Mouse (Mus musculus) heart, embryonic 10.5 days (tissue): Measurements from ENCODE around the gene Tmem150b. TPM values are rescaled to one million over a fixed set of nuclear protein-coding genes. Genes with fewer than 3 reads are reported as not detected.

Experiments used
- polyA plus RNA-seq: library from polyadenylated mRNA; unstranded; fragments of >200 nt; fragmentation: Nextera tagmentation; extraction: Ambion mirVana; gene quantifications from 2 replicates; pipeline ENCODE4 v1.2.1, GENCODE M21; 2016

Tmem150b gene
- polyA plus RNA-seq, 1 experiment from 2014 or later = not detected

Other genes with a start within 250 kb of the Tmem150b start
- 30.9 and 46.0 TPM in 2 replicates for gene Ppp1r12c, start 223.6 kb downstream of the Tmem150b start, polyA plus RNA-seq
- gene Tnnt1, start 208.9 kb downstream of the Tmem150b start, polyA plus RNA-seq = 97.0 and 167 TPM in 2 replicates
- gene Tnni3, start 201.0 kb downstream of the Tmem150b start, polyA plus RNA-seq = 960 and 1,463 TPM in 2 replicates
- 0.63 and 0.65 TPM in 2 replicates for gene Dnaaf3, start 192.8 kb downstream of the Tmem150b start, polyA plus RNA-seq
- 1.0 and 2.8 TPM in 2 replicates for gene Syt5, start 177.7 kb downstream of the Tmem150b start, polyA plus RNA-seq
- not detected in 2 replicates for gene Ptprh, start 121.2 kb downstream of the Tmem150b start, polyA plus RNA-seq
- gene Tmem86b, start 93.8 kb downstream of the Tmem150b start, polyA plus RNA-seq = 2.8 and 4.4 TPM in 2 replicates
- gene Ppp6r1, start 66.2 kb downstream of the Tmem150b start, polyA plus RNA-seq = 8.7 and 16.0 TPM in 2 replicates
- 105 and 118 TPM in 2 replicates for gene Hspbp1, start 40.2 kb downstream of the Tmem150b start, polyA plus RNA-seq
- gene Brsk1, start 34.6 kb downstream of the Tmem150b start, polyA plus RNA-seq = 0.89 and 1.0 TPM in 2 replicates
- 76.1 and 77.6 TPM in 2 replicates for gene Kmt5c, start 14.9 kb upstream of the Tmem150b start, polyA plus RNA-seq
- gene Cox6b2, start 27.8 kb upstream of the Tmem150b start, polyA plus RNA-seq = 37.6 and 42.2 TPM in 2 replicates
- not detected in 2 replicates for gene Fam71e2, start 46.1 kb upstream of the Tmem150b start, polyA plus RNA-seq
- gene Il11, start 57.6 kb upstream of the Tmem150b start, polyA plus RNA-seq = 0.15 and 0.20 TPM in 2 replicates
- gene Tmem190, start 57.7 kb upstream of the Tmem150b start, polyA plus RNA-seq = 0.34 TPM in 1 of 2 replicates, not detected in the other
- 4.7 and 6.3 TPM in 2 replicates for gene Tmem238, start 64.4 kb upstream of the Tmem150b start, polyA plus RNA-seq
- 314 and 329 TPM in 2 replicates for gene Rpl28, start 67.6 kb upstream of the Tmem150b start, polyA plus RNA-seq
- gene Ube2s, start 87.3 kb upstream of the Tmem150b start, polyA plus RNA-seq = 337 and 447 TPM in 2 replicates
- 0.14 TPM in 1 of 2 replicates, not detected in the other for gene Shisa7, start 119.4 kb upstream of the Tmem150b start, polyA plus RNA-seq
- 3.9 TPM in 2 replicates for gene Isoc2b, start 145.0 kb upstream of the Tmem150b start, polyA plus RNA-seq
- 1.3 TPM in 2 replicates for gene Isoc2a, start 151.9 kb upstream of the Tmem150b start, polyA plus RNA-seq
- 0.18 and 0.36 TPM in 2 replicates for gene Gm36210, start 181.3 kb upstream of the Tmem150b start, polyA plus RNA-seq
- 2.9 and 3.5 TPM in 2 replicates for gene Zfp628, start 190.0 kb upstream of the Tmem150b start, polyA plus RNA-seq
- gene Nat14, start 196.8 kb upstream of the Tmem150b start, polyA plus RNA-seq = 4.3 and 5.5 TPM in 2 replicates
- 1.2 and 1.6 TPM in 2 replicates for gene Ssc5d, start 200.5 kb upstream of the Tmem150b start, polyA plus RNA-seq
- 1.8 and 2.3 TPM in 2 replicates for gene Sbk2, start 239.2 kb upstream of the Tmem150b start, polyA plus RNA-seq
- gene Sbk3, start 245.9 kb upstream of the Tmem150b start, polyA plus RNA-seq = 0.39 and 0.43 TPM in 2 replicates